Mouse (Mus musculus) ES-Bruce4 (cell line): ENCODE measurements around the gene Cdr2l. TPM values are rescaled to one million over a fixed set of nuclear protein-coding genes. Genes with fewer than 3 reads are reported as not detected.

ENCODE experiments used
- H3K27ac ChIP-seq: 2 replicates; pipeline ENCODE4 v1.5.1; 2012; ENCODE audit warnings: low read length, inconsistent platforms; ENCODE audit not compliant: insufficient read depth
- H3K27me3 ChIP-seq: 2 replicates; pipeline ENCODE4 v1.6.1; 2012; ENCODE audit warnings: mild to moderate bottlenecking, low read length, inconsistent platforms; ENCODE audit not compliant: control insufficient read depth, poor library complexity, insufficient read depth, severe bottlenecking
- H3K36me3 ChIP-seq: 2 replicates; pipeline ENCODE4 v1.6.1; 2012; ENCODE audit warnings: inconsistent platforms, mild to moderate bottlenecking, low read length, moderate library complexity; ENCODE audit not compliant: control insufficient read depth, poor library complexity, insufficient read depth, severe bottlenecking
- H3K4me1 ChIP-seq: one replicate; pipeline ENCODE4 v1.8.1; 2011; ENCODE audit warnings: low read length; ENCODE audit not compliant: control insufficient read depth, insufficient read depth
- H3K4me3 ChIP-seq: 2 replicates; pipeline ENCODE4 v1.5.1; 2011; ENCODE audit warnings: low read depth, mild to moderate bottlenecking, low read length
- H3K9ac ChIP-seq: 2 replicates; pipeline ENCODE4 v1.6.1; 2012; ENCODE audit warnings: low read depth, mild to moderate bottlenecking, inconsistent platforms; ENCODE audit not compliant: poor library complexity, severe bottlenecking
- H3K9me3 ChIP-seq: replicated peaks from 2 replicates; pipeline ENCODE4 v1.6.1; 2012; ENCODE audit warnings: mild to moderate bottlenecking, low read length, inconsistent platforms; ENCODE audit not compliant: control insufficient read depth, poor library complexity, insufficient read depth, severe bottlenecking
- CTCF ChIP-seq: IDR thresholded peaks from one replicate; pipeline ENCODE4 v1.8.1; 2011; ENCODE audit warnings: low read depth, low read length
- EP300 ChIP-seq: IDR thresholded peaks from 2 replicates; pipeline ENCODE4 v1.6.1; 2011; ENCODE audit warnings: low read depth, low read length; ENCODE audit not compliant: insufficient read depth
- POLR2A ChIP-seq: IDR thresholded peaks from one replicate; pipeline ENCODE4 v1.8.1; 2011; ENCODE audit warnings: low read length; ENCODE audit not compliant: insufficient read depth
- polyA plus RNA-seq: library from polyadenylated mRNA; stranded (reverse); fragments of >200 nt; gene quantifications from 2 replicates; pipeline ENCODE4 v1.2.4, GENCODE M21; 2011; ENCODE audit warnings: low read depth; ENCODE audit not compliant: missing spikeins, insufficient read depth, insufficient read length

Gene Cdr2l
- polyA plus RNA-seq, 1 experiment: 14.1 TPM

DNA sequence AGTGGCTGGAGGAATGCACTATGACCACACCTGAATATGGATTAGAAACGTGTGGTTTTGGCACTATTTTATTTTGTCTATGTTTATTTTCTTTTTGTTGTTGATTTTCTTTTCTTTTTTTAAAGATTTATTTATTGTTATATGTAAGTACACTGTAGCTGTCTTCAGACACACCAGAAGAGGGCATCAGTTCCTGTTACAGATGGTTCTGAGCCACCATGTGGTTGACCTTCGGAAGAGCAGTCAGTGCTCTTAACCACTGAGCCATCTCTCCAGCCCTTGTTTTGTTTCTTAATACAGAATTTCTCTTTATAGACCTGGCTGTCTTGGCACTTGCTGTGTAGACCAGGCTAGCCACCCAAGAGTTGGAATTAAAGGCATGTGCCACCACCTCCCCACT is 9.0 kb upstream of the Cdr2l start:
- TF ChIP-seq EP300: no peak
- no peak for TF ChIP-seq POLR2A
- TF ChIP-seq CTCF: no peak
- peaks cover 4% of the 10 kb centered on the region; the same call in 1 of the 2 replicates for H3K27me3 ChIP-seq
- H3K36me3 ChIP-seq: no peaks in the 10 kb centered on the region
- H3K9ac ChIP-seq: no peak overlapping the region
- H3K9me3 ChIP-seq: no peaks in the 10 kb centered on the region
- no peaks in the 10 kb centered on the region for H3K4me1 ChIP-seq
- no peak overlapping the region for H3K4me3 ChIP-seq
- no peak overlapping the region for H3K27ac ChIP-seq

DNA sequence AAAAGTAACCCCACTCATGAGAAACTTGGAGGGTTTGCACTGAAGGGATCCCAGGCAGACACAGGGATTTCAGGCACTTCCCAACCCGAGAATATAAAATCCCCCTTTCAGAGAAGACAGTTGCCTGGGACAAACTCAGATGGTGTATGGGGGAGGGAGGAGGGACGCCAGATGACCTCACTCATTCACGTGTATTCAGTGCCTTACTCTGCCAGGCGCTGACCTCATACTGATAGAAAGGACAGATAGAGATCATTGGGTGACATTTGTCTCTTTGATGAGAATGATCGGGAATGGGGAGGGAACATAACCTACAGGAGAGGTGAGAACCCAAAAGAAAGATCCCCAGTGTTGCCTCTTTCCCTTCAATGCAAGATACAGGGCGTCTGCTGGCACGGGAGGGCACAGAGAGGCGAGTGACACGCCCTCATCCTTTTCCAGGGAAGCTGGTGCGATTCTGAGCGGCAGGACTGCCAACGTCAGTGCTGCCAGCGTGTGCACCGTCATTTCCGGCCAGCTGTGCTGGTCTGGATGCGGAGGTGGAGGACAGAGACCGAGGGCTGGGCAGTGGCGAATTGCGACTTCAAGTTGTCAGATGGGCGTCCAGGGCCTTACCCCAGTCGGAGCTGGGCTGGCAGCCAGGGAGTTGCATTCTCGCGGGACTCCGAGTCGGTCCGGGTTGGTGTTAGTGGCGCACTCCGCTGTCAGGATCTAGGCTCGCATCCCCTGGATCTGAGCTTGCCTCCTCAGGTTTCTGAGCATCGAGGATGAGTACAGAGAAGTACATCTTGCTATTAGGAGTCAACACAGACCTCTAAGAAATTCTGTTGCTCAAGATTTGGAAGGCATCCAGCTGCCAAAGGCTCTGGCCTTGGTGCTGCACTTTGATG is 7.7 kb upstream of the Cdr2l start:
- no peak overlapping the region for H3K27ac ChIP-seq
- H3K36me3 ChIP-seq: no peaks in the 10 kb centered on the region
- TF ChIP-seq POLR2A (no peak), EP300 (no peak), CTCF (no peak)
- no peak overlapping the region for H3K9ac ChIP-seq
- H3K9me3 ChIP-seq: no peaks in the 10 kb centered on the region
- H3K4me3 ChIP-seq: no peak overlapping the region
- H3K27me3 ChIP-seq: no peaks in the 10 kb centered on the region
- H3K4me1 ChIP-seq: no peaks in the 10 kb centered on the region

DNA sequence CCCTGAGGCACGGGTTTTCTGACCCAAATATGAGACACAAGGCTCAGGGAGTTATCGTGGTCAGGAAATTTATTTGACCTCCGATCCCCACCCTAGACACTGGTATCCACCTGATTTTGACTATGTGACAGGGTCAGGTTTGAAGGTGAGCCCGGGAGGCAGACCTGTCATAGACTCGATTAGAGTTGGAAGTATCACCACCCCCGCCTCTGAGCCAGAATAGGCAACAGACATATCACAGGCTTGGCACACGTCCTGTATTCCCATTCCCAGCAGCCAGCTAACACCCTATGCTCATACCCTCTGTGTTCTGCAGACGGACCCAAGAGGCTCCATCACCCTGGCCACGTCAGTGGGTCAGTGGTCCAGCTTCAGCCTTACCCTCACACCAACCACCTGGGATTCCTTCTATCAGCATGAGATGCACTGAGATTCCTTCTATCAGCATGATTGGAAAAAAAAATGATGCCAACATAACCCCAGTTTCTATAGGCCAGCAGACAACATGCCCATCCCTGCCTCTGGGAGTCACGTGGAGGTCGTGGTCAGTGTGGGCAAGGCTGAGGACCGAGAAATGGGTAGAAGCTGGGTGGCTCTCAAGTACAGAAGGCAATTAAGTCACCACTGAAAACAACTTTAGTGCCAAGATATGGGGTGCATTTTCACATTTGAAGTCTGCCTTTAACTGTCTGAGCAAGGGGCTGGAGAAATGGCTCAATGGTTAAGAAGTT is 6.9 kb upstream of the Cdr2l start:
- Histone ChIP-seq H3K36me3 (no peaks in the 10 kb centered on the region), H3K9me3 (no peaks in the 10 kb centered on the region), H3K9ac (no peak overlapping the region), H3K27me3 (no peaks in the 10 kb centered on the region), H3K4me3 (no peak overlapping the region), H3K4me1 (no peaks in the 10 kb centered on the region), H3K27ac (no peak overlapping the region)
- TF ChIP-seq POLR2A (no peak), CTCF (no peak), EP300 (no peak)

DNA sequence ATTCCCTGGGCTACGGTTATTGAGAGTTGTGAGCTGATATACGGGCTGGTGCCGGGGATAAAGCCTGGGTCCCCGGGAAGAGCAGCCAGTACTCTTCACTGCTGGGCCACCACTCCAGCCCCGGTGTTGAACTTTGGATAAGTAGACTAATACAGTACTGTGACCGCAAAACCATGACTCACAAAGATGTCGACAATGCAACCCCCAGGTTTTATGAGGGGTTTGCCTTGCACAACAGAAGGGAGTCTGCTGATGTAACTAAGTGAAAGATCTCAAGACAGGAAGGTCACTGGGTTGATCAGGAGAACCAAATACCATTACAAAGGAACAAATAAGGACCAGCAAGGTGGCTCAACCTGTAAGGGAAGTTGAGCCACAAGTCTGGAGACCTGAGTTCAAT is 5.0 kb upstream of the Cdr2l start:
- H3K27ac ChIP-seq: no peak overlapping the region
- no peaks in the 10 kb centered on the region for H3K9me3 ChIP-seq
- H3K36me3 ChIP-seq: no peaks in the 10 kb centered on the region
- no peaks in the 10 kb centered on the region for H3K27me3 ChIP-seq
- TF ChIP-seq CTCF (no peak), EP300 (no peak), POLR2A (no peak)
- H3K4me1 ChIP-seq: no peaks in the 10 kb centered on the region
- H3K4me3 ChIP-seq: no peak overlapping the region
- no peak overlapping the region for H3K9ac ChIP-seq

DNA sequence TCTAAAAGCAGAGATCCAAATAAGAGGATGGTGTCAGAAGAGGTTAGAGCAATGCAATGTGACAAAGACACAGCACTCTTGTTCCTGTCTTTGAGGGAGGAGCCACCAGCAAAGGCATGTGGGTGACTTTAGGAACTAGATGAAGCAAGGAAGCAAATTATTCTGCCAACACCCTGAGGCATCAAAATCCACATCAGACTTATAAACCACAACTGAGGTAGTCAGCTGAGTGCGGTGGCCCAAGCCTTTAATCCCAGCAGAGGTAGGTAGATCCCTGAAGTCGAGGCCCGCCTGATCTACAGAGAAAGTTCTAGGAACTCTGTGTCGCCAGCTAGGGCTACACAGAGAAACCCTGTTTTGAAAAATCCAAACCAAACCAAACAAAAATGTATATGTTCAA is 4.5 kb upstream of the Cdr2l start:
- Histone ChIP-seq H3K36me3 (no peaks in the 10 kb centered on the region), H3K27ac (no peak overlapping the region), H3K4me1 (no peaks in the 10 kb centered on the region), H3K4me3 (no peak overlapping the region), H3K9me3 (no peaks in the 10 kb centered on the region), H3K9ac (no peak overlapping the region), H3K27me3 (no peaks in the 10 kb centered on the region)
- TF ChIP-seq POLR2A (no peak), EP300 (no peak), CTCF (no peak)

DNA sequence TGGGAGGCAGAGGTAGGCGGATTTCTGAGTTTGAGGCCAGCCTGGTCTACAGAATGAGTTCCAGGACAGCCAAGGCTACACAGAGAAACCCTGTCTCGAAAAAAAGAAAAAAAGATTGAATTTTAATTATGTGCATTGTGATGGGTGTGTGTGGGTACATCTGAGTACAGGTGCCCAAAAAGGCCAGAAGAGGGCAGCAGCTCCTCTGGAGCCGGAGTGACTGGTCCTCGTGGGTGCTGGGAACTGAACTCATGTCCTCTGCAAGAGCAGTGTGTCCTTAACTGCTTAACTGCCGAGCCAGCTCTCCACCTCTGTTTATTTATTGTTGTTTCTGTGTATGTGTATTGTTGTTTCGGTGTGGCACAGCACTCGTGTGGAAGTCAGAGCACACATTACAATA is 3.9 kb upstream of the Cdr2l start:
- no peaks in the 10 kb centered on the region for H3K4me1 ChIP-seq
- H3K27ac ChIP-seq: no peak overlapping the region
- H3K36me3 ChIP-seq: no peaks in the 10 kb centered on the region
- no peaks in the 10 kb centered on the region for H3K27me3 ChIP-seq
- H3K9me3 ChIP-seq: no peaks in the 10 kb centered on the region
- TF ChIP-seq CTCF (peak; percentile 64), POLR2A (no peak), EP300 (no peak)
- H3K4me3 ChIP-seq: no peak overlapping the region
- no peak overlapping the region for H3K9ac ChIP-seq
